21 mouse cellular contexts compared by ENCODE assay signal in genomic region chr2:71833626-71834025, GRCm38 (mm10). TPM values are rescaled to one million over a fixed set of nuclear protein-coding genes. Genes with fewer than 3 reads are reported as not detected.
DNase-seq lines count a peak whose midpoint lies in the region; ATAC-seq lines count a peak whose summit lies in the region.
"Had no signal": no experiment of that assay in that cellular context is flagged by ENCODE, and none has a peak within 500 bp of the region (broad histone marks: within the 10 kb centered on the region; RNA-seq: fewer than 3 reads in every experiment).

No protein-coding gene starts in this region.

- no peaks in the 10 kb centered on the region for H3K9me3 ChIP-seq in heart, embryonic 10.5 days
- H3K9me3 ChIP-seq in midbrain, embryonic 11.5 days (ENCODE audit: control insufficient read depth, low read length) = no peaks in the 10 kb centered on the region
- no peaks in the 10 kb centered on the region for H3K9me3 ChIP-seq in midbrain, embryonic 13.5 days
- H3K9me3 ChIP-seq: embryonic facial prominence, embryonic 13.5 days; embryonic facial prominence, embryonic 15.5 days; forebrain, embryonic 10.5 days; forebrain, embryonic 12.5 days had no signal

- 71% methylated on average over 6 of the region's 6 CpGs for WGBS in heart, embryonic 10.5 days
- WGBS in midbrain, embryonic 11.5 days = 83% methylated on average over 6 of the region's 6 CpGs
- WGBS in midbrain, embryonic 13.5 days = 82% methylated on average over 6 of the region's 6 CpGs

- H3K27ac ChIP-seq in heart, embryonic 10.5 days = no peak overlapping the region
- H3K27ac ChIP-seq in midbrain, embryonic 11.5 days (ENCODE audit: low read depth, low read length) = no peak overlapping the region
- H3K27ac ChIP-seq in midbrain, embryonic 13.5 days = no peak overlapping the region
- H3K27ac ChIP-seq: embryonic facial prominence, embryonic 13.5 days; embryonic facial prominence, embryonic 15.5 days; forebrain, embryonic 10.5 days; forebrain, embryonic 12.5 days had no signal

- no peak overlapping the region for H3K4me3 ChIP-seq in heart, embryonic 10.5 days
- no peak overlapping the region for H3K4me3 ChIP-seq in midbrain, embryonic 11.5 days (ENCODE audit: low read depth, low read length)
- H3K4me3 ChIP-seq in midbrain, embryonic 13.5 days (replicated peaks) = no peak overlapping the region
- H3K4me3 ChIP-seq: embryonic facial prominence, embryonic 13.5 days; embryonic facial prominence, embryonic 15.5 days; erythroblast, embryonic 14.5 days; forebrain, embryonic 10.5 days; forebrain, embryonic 12.5 days had no signal

- no peak overlapping the region for H3K4me2 ChIP-seq in midbrain, embryonic 11.5 days
- no peak overlapping the region for H3K4me2 ChIP-seq in midbrain, embryonic 13.5 days (replicated peaks)
- H3K4me2 ChIP-seq: embryonic facial prominence, embryonic 13.5 days; embryonic facial prominence, embryonic 15.5 days; forebrain, embryonic 12.5 days had no signal

- intact Hi-C loops in heart, postnatal 25 days (cut with DNase I) = no loop called here

- peaks cover 48% of the 10 kb centered on the region for H3K36me3 ChIP-seq in heart, embryonic 10.5 days
- no peaks in the 10 kb centered on the region for H3K36me3 ChIP-seq in midbrain, embryonic 11.5 days (ENCODE audit: control insufficient read depth, insufficient read depth, low read length)
- H3K36me3 ChIP-seq in midbrain, embryonic 13.5 days = no peaks in the 10 kb centered on the region
- H3K36me3 ChIP-seq: embryonic facial prominence, embryonic 13.5 days; embryonic facial prominence, embryonic 15.5 days had no signal

- no peak for ATAC-seq in midbrain, embryonic 11.5 days (ENCODE audit: low FRiP score)
- no peak for ATAC-seq in midbrain, embryonic 13.5 days
- no peak for ATAC-seq in frontal cortex, adult (ENCODE audit: low TSS enrichment)
- ATAC-seq: forebrain, embryonic 14.5 days; forebrain, embryonic 16.5 days had no signal

- H3K27me3 ChIP-seq in heart, embryonic 10.5 days (ENCODE audit: insufficient read depth, poor library complexity, severe bottlenecking) = no peaks in the 10 kb centered on the region
- H3K27me3 ChIP-seq in midbrain, embryonic 11.5 days (ENCODE audit: control insufficient read depth, insufficient read depth, low read length) = no peaks in the 10 kb centered on the region
- H3K27me3 ChIP-seq in midbrain, embryonic 13.5 days = no peaks in the 10 kb centered on the region
- H3K27me3 ChIP-seq: embryonic facial prominence, embryonic 13.5 days; embryonic facial prominence, embryonic 15.5 days; forebrain, embryonic 12.5 days had no signal

- DNase-seq in heart, embryonic 10.5 days (ENCODE audit: low spot score) = peak; percentile 66
- no peak for DNase-seq in heart, postnatal 25 days (ENCODE audit: low spot score)
- peak; percentile 62 for DNase-seq in midbrain, embryonic 11.5 days (ENCODE audit: low spot score, missing footprints)
- DNase-seq: adrenal gland, postnatal 10 days; adrenal gland, postnatal 25 days; cerebellum, adult 11 months; cerebellum, adult 18-20 months; cerebellum, adult 8-10 months; cerebellum, adult 9-11 months; cerebellum, postnatal 14 days; cerebellum, postnatal 36 days; embryo, embryonic 11 days had no signal

- 0 out of 2 replicates have a peak, but pooled peaks cover 4% of the 10 kb centered on the region for H3K4me1 ChIP-seq in heart, embryonic 10.5 days
- H3K4me1 ChIP-seq in midbrain, embryonic 11.5 days (ENCODE audit: control insufficient read depth, insufficient read depth, low read length) = no peaks in the 10 kb centered on the region
- no peaks in the 10 kb centered on the region for H3K4me1 ChIP-seq in midbrain, embryonic 13.5 days (replicated peaks)
- H3K4me1 ChIP-seq: embryonic facial prominence, embryonic 13.5 days; embryonic facial prominence, embryonic 15.5 days had no signal

- no peak overlapping the region for H3K9ac ChIP-seq in midbrain, embryonic 11.5 days (ENCODE audit: low read length)
- no peak overlapping the region for H3K9ac ChIP-seq in midbrain, embryonic 13.5 days (replicated peaks)
- H3K9ac ChIP-seq: embryonic facial prominence, embryonic 13.5 days; embryonic facial prominence, embryonic 15.5 days; forebrain, embryonic 12.5 days had no signal

RNA-seq across cellular contexts. Expression of gene Pdk1, which starts 39.4 kb away (rescaled TPM):
- 88.2 and 111 TPM in 2 replicates for polyA plus RNA-seq in heart, embryonic 10.5 days (2016; fragmentation: Nextera tagmentation; extraction: Ambion mirVana)
- total RNA-seq in heart, postnatal 25 days (2021) = 100 to 1,000 TPM; 115 to 116 TPM
- 31.4 and 33.9 TPM in 2 replicates for polyA plus RNA-seq in midbrain, embryonic 11.5 days (2014; fragmentation: Nextera tagmentation; extraction: Ambion mirVana)
- polyA plus RNA-seq in midbrain, embryonic 13.5 days (2015; fragmentation: Nextera tagmentation; extraction: Ambion mirVana) = 13.9 and 14.4 TPM in 2 replicates
